Mouse (Mus musculus) MEL (cell line): ENCODE data around the gene 1700113H08Rik. TPM values are rescaled to one million over a fixed set of nuclear protein-coding genes. Genes with fewer than 3 reads are reported as not detected.

Experiments used
- DNase-seq: peaks from one replicate; pipeline ENCODE4 v3.0.0; 2011; ENCODE audit warnings: low read depth, low spot score
- H3K27ac ChIP-seq: 2 replicates; pipeline ENCODE4 v1.5.1; 2012; ENCODE audit warnings: low read depth, mild to moderate bottlenecking, control low read depth, low read length, moderate library complexity; ENCODE audit not compliant: control insufficient read depth
- H3K27me3 ChIP-seq, 2 experiments: fragments of 150-350 bp in 1 of 2; sonication (generic) in 1 of 2; 2 replicates each; pipeline ENCODE4 v1.6.1; 2012; ENCODE audit warnings: low read length in 2 of 2, mild to moderate bottlenecking in 2 of 2, improper control_type of control experiment in 1 of 2, moderate library complexity in 1 of 2; ENCODE audit not compliant: insufficient read depth in 2 of 2, control insufficient read depth in 1 of 2
- H3K36me3 ChIP-seq, 2 experiments: 2 replicates each; pipeline ENCODE4 v1.6.1; 2012 to 2014; ENCODE audit warnings: low read length in 2 of 2, improper control_type of control experiment in 1 of 2, inconsistent platforms in 1 of 2, mild to moderate bottlenecking in 1 of 2; ENCODE audit not compliant: insufficient read depth in 2 of 2, control insufficient read depth in 1 of 2
- H3K4me1 ChIP-seq, 2 experiments: fragments of 150-350 bp in 1 of 2; sonication (generic) in 1 of 2; 2 replicates each; pipeline ENCODE4 v1.6.1; 2012; ENCODE audit warnings: low read length in 2 of 2, improper control_type of control experiment in 1 of 2, mild to moderate bottlenecking in 1 of 2; ENCODE audit not compliant: insufficient read depth in 2 of 2, control insufficient read depth in 1 of 2
- H3K4me3 ChIP-seq, 2 experiments: fragments of 150-350 bp in 1 of 2; sonication (generic) in 1 of 2; 2 replicates each; pipeline ENCODE4 v1.5.1; 2012; ENCODE audit warnings: low read depth in 2 of 2, low read length in 2 of 2, mild to moderate bottlenecking in 2 of 2, moderate library complexity in 2 of 2, control low read depth in 1 of 2, improper control_type of control experiment in 1 of 2; ENCODE audit not compliant: control insufficient read depth in 1 of 2, insufficient read depth in 1 of 2
- H3K79me2 ChIP-seq: 2 replicates; pipeline ENCODE4 v1.6.1; 2012; ENCODE audit warnings: mild to moderate bottlenecking, low read length, moderate library complexity; ENCODE audit not compliant: control insufficient read depth, poor library complexity, insufficient read depth
- H3K9ac ChIP-seq: 2 replicates; pipeline ENCODE4 v1.6.1; 2012; ENCODE audit warnings: low read depth, mild to moderate bottlenecking, control low read depth, low read length, moderate library complexity; ENCODE audit not compliant: control insufficient read depth, poor library complexity, severe bottlenecking
- H3K9me3 ChIP-seq: fragments of 150-350 bp; sonication (generic); replicated peaks from 2 replicates; pipeline ENCODE4 v1.6.1; 2012; ENCODE audit warnings: mild to moderate bottlenecking, low read length, improper control_type of control experiment, moderate library complexity; ENCODE audit not compliant: insufficient read depth
- BHLHE40 ChIP-seq: IDR thresholded peaks from 2 replicates; pipeline ENCODE4 v1.6.1; 2012; ENCODE audit warnings: low read depth, mild to moderate bottlenecking, inconsistent platforms, low read length, improper control_type of control experiment, borderline replicate concordance
- CHD1 ChIP-seq: IDR thresholded peaks from 2 replicates; pipeline ENCODE4 v1.6.1; 2012; ENCODE audit warnings: low read depth, mild to moderate bottlenecking, inconsistent platforms, low read length, improper control_type of control experiment
- CTCF ChIP-seq, 3 experiments: IDR thresholded peaks in 2 of 3; conservative IDR thresholded peaks in 1 of 3; 2 replicates each; pipeline ENCODE4 v1.5.1; 2011 to 2012; ENCODE audit warnings: low read length in 3 of 3, low read depth in 2 of 3, mild to moderate bottlenecking in 2 of 3, improper control_type of control experiment in 1 of 3, inconsistent platforms in 1 of 3, mixed read lengths in 1 of 3, moderate library complexity in 1 of 3; ENCODE audit not compliant: control insufficient read depth in 1 of 3, insufficient read depth in 1 of 3, poor library complexity in 1 of 3, severe bottlenecking in 1 of 3
- E2F4 ChIP-seq: IDR thresholded peaks from 2 replicates; pipeline ENCODE4 v1.6.1; 2011; ENCODE audit warnings: low read depth, low read length, improper control_type of control experiment, borderline replicate concordance
- EP300 ChIP-seq, 2 experiments: IDR thresholded peaks; 2 replicates each; pipeline ENCODE4 v1.6.1; 2011; ENCODE audit warnings: improper control_type of control experiment in 2 of 2, low read length in 2 of 2, low read depth in 1 of 2, mild to moderate bottlenecking in 1 of 2
- ETS1 ChIP-seq: IDR thresholded peaks from 2 replicates; pipeline ENCODE4 v1.6.1; 2012; ENCODE audit warnings: low read depth, mild to moderate bottlenecking, inconsistent platforms, low read length, improper control_type of control experiment, moderate library complexity
- GABPA ChIP-seq: IDR thresholded peaks from 2 replicates; pipeline ENCODE4 v1.6.1; 2012; ENCODE audit warnings: low read depth, mild to moderate bottlenecking, inconsistent platforms, low read length, improper control_type of control experiment, moderate library complexity
- HCFC1 ChIP-seq: IDR thresholded peaks from 2 replicates; pipeline ENCODE4 v1.6.1; 2012; ENCODE audit warnings: low read depth, mild to moderate bottlenecking, inconsistent platforms, low read length, improper control_type of control experiment, moderate library complexity
- JUND ChIP-seq: IDR thresholded peaks from 2 replicates; pipeline ENCODE4 v1.6.1; 2011; ENCODE audit warnings: low read depth, mild to moderate bottlenecking, improper control_type of control experiment, low read length
- KAT2A ChIP-seq: conservative IDR thresholded peaks from 2 replicates; pipeline ENCODE4 v1.6.1; 2012; ENCODE audit warnings: low read depth, low read length, improper control_type of control experiment, inconsistent platforms
- MAFK ChIP-seq: IDR thresholded peaks from 2 replicates; pipeline ENCODE4 v1.6.1; 2011; ENCODE audit warnings: low read depth, mild to moderate bottlenecking, low read length, improper control_type of control experiment, borderline replicate concordance
- MAX ChIP-seq: IDR thresholded peaks from 2 replicates; pipeline ENCODE4 v1.6.1; 2011; ENCODE audit warnings: low read length, improper control_type of control experiment
- MAZ ChIP-seq: IDR thresholded peaks from 2 replicates; pipeline ENCODE4 v1.6.1; 2012; ENCODE audit warnings: low read depth, mild to moderate bottlenecking, inconsistent platforms, low read length, improper control_type of control experiment
- MYB ChIP-seq: IDR thresholded peaks from 2 replicates; pipeline ENCODE4 v1.6.1; 2011; ENCODE audit warnings: mild to moderate bottlenecking, low read depth, low read length, improper control_type of control experiment
- MYC ChIP-seq: IDR thresholded peaks from 2 replicates; pipeline ENCODE4 v1.6.1; 2011; ENCODE audit warnings: low read depth, mild to moderate bottlenecking, low read length, improper control_type of control experiment, moderate library complexity
- NELFE ChIP-seq: IDR thresholded peaks from 2 replicates; pipeline ENCODE4 v1.6.1; 2011; ENCODE audit warnings: low read depth, low read length, improper control_type of control experiment
- NRF1 ChIP-seq: IDR thresholded peaks from 2 replicates; pipeline ENCODE4 v1.6.1; 2014; ENCODE audit warnings: low read depth, mild to moderate bottlenecking, inconsistent platforms, low read length, improper control_type of control experiment, moderate library complexity; ENCODE audit not compliant: poor library complexity, insufficient read depth, severe bottlenecking
- POLR2A ChIP-seq, 2 experiments: IDR thresholded peaks; 2 replicates each; pipeline ENCODE4 v1.6.1; 2011 to 2012; ENCODE audit warnings: low read length in 2 of 2, mild to moderate bottlenecking in 2 of 2, control low read depth in 1 of 2, improper control_type of control experiment in 1 of 2, low read depth in 1 of 2, moderate library complexity in 1 of 2; ENCODE audit not compliant: control insufficient read depth in 1 of 2, insufficient read depth in 1 of 2, poor library complexity in 1 of 2
- POLR2AphosphoS2 ChIP-seq: IDR thresholded peaks from 2 replicates; pipeline ENCODE4 v1.6.1; 2011; ENCODE audit warnings: low read length, improper control_type of control experiment
- POLR2AphosphoS5 ChIP-seq: IDR thresholded peaks from 2 replicates; pipeline ENCODE4 v1.6.1; 2012; ENCODE audit warnings: low read depth, borderline replicate concordance, mild to moderate bottlenecking, inconsistent platforms, low read length, moderate library complexity, mixed read lengths
- RAD21 ChIP-seq: IDR thresholded peaks from 2 replicates; pipeline ENCODE4 v1.6.1; 2011; ENCODE audit warnings: mild to moderate bottlenecking, low read depth, low read length, improper control_type of control experiment
- RCOR1 ChIP-seq: IDR thresholded peaks from 2 replicates; pipeline ENCODE4 v1.6.1; 2012; ENCODE audit warnings: low read depth, mild to moderate bottlenecking, inconsistent platforms, low read length, improper control_type of control experiment
- SIN3A ChIP-seq: IDR thresholded peaks from 2 replicates; pipeline ENCODE4 v1.6.1; 2012; ENCODE audit warnings: low read length, improper control_type of control experiment, inconsistent platforms
- SMC3 ChIP-seq: IDR thresholded peaks from 2 replicates; pipeline ENCODE4 v1.6.1; 2011; ENCODE audit warnings: low read depth, low read length, improper control_type of control experiment
- TAL1 ChIP-seq: IDR thresholded peaks from 2 replicates; pipeline ENCODE4 v1.6.1; 2012; ENCODE audit warnings: mild to moderate bottlenecking, inconsistent platforms, low read length, moderate library complexity, mixed read lengths
- TBP ChIP-seq: IDR thresholded peaks from 2 replicates; pipeline ENCODE4 v1.8.0; 2011; ENCODE audit warnings: low read depth, low read length, improper control_type of control experiment
- TCF12 ChIP-seq: IDR thresholded peaks from 2 replicates; pipeline ENCODE4 v1.6.1; 2014; ENCODE audit warnings: low read depth, mild to moderate bottlenecking, inconsistent platforms, low read length, improper control_type of control experiment, moderate library complexity
- UBTF ChIP-seq: IDR thresholded peaks from 2 replicates; pipeline ENCODE4 v1.6.1; 2012; ENCODE audit warnings: low read depth, mild to moderate bottlenecking, inconsistent platforms, low read length, improper control_type of control experiment, moderate library complexity, borderline replicate concordance; ENCODE audit not compliant: insufficient read depth
- USF1 ChIP-seq: IDR thresholded peaks from 2 replicates; pipeline ENCODE4 v1.6.1; 2014; ENCODE audit warnings: low read depth, mild to moderate bottlenecking, inconsistent platforms, low read length, improper control_type of control experiment, moderate library complexity
- ZC3H11A ChIP-seq: IDR thresholded peaks from 2 replicates; pipeline ENCODE4 v1.6.1; 2012; ENCODE audit warnings: low read depth, mild to moderate bottlenecking, inconsistent platforms, low read length, improper control_type of control experiment
- ZKSCAN1 ChIP-seq: IDR thresholded peaks from 2 replicates; pipeline ENCODE4 v1.6.1; 2012; ENCODE audit warnings: low read depth, mild to moderate bottlenecking, inconsistent platforms, low read length, improper control_type of control experiment, moderate library complexity
- ZNF384 ChIP-seq: IDR thresholded peaks from 2 replicates; pipeline ENCODE4 v1.6.1; 2012; ENCODE audit warnings: low read depth, mild to moderate bottlenecking, inconsistent platforms, low read length, improper control_type of control experiment
- polyA plus RNA-seq, 2 experiments: library from polyadenylated mRNA; stranded (reverse) in 1 of 2; unstranded in 1 of 2; fragments of >175 nt in 1 of 2; fragments of >200 nt in 1 of 2; gene quantifications; 2 replicates each; pipeline versions ENCODE4 v1.2.1 to v1.2.4; 2012; ENCODE audit warnings: low replicate concordance in 2 of 2, low read depth in 1 of 2; ENCODE audit not compliant: insufficient read length in 2 of 2, insufficient read depth in 1 of 2, missing spikeins in 1 of 2
- total RNA-seq: library from RNA; depleted of rRNA; stranded (reverse); fragments of 300-350 nt; gene quantifications from 2 replicates; pipeline ENCODE4 v1.2.3, GENCODE M21; 2012

1700113H08Rik gene
- total and polyA plus RNA-seq, 3 experiments: not detected

GRCm38 (mm10) chr10:87018876-87019275, 39.0 kb upstream of the 1700113H08Rik start:
- no peak for DNase-seq
- Histone ChIP-seq H3K9ac (no peak overlapping the region), H3K4me3 (no peak overlapping the region), H3K36me3 (no peaks in the 10 kb centered on the region; a peak in 1 of 4 replicates), H3K79me2 (no peaks in the 10 kb centered on the region), H3K27ac (no peak overlapping the region), H3K9me3 (no peaks in the 10 kb centered on the region), H3K4me1 (no peaks in the 10 kb centered on the region), H3K27me3 (no peaks in the 10 kb centered on the region)
- TF ChIP-seq MAFK (no peak), ZKSCAN1 (no peak), NELFE (no peak), MYB (no peak), ZNF384 (no peak), E2F4 (no peak), ETS1 (no peak)

- no peak overlapping the region for H3K4me3 ChIP-seq
- H3K4me1 ChIP-seq: no peaks in the 10 kb centered on the region
- H3K9me3 ChIP-seq: no peaks in the 10 kb centered on the region
- no peaks in the 10 kb centered on the region for H3K36me3 ChIP-seq
- no peak overlapping the region for H3K27ac ChIP-seq
- no peaks in the 10 kb centered on the region for H3K79me2 ChIP-seq
- DNase-seq: peak; percentile 53
- no peak overlapping the region for H3K9ac ChIP-seq
- H3K27me3 ChIP-seq: no peaks in the 10 kb centered on the region
- TF ChIP-seq EP300 (IDR thresholded peaks at IDR 0.05; ENCODE audit: low read depth in 1 of 2, low read length in 2 of 2) (no peak), KAT2A (no peak), SIN3A (no peak), CHD1 (no peak), SMC3 (peak; percentile 54), ETS1 (no peak), ZC3H11A (peak; percentile 21; the same call in 1 of the 2 replicates), MAFK (no peak), POLR2AphosphoS2 (no peak), TCF12 (no peak), MYB (no peak), GABPA (no peak), RAD21 (peak; percentile 36), MAZ (no peak), USF1 (no peak), UBTF (no peak), MYC (no peak), JUND (no peak), TBP (no peak), BHLHE40 (no peak), TAL1 (no peak), NELFE (no peak), ZNF384 (no peak), POLR2A (IDR thresholded peaks at IDR 0.05; ENCODE audit: control insufficient read depth in 1 of 2, insufficient read depth in 1 of 2, low read depth in 1 of 2, low read length in 2 of 2, poor library complexity in 1 of 2) (no peak), MAX (no peak), NRF1 (no peak), ZKSCAN1 (no peak), HCFC1 (no peak), CTCF (IDR thresholded peaks at IDR 0.05 in 2 of 3, conservative IDR thresholded peaks at IDR 0.05 in 1 of 3; ENCODE audit: control insufficient read depth in 1 of 3, insufficient read depth in 1 of 3, low read depth in 2 of 3, low read length in 3 of 3, poor library complexity in 1 of 3, severe bottlenecking in 1 of 3) (peak; percentile 17 to 51 (median 50); a peak in 4 of 6 replicates), POLR2AphosphoS5 (no peak), E2F4 (no peak), RCOR1 (no peak)
These were observed 37.1 kb upstream of the 1700113H08Rik start for GRCm38 (mm10) chr10:87020711-87021110.
